In genomic region chr13:114854023-114854422, GRCm38 (mm10) we compare ENCODE assay signal across 25 mouse cellular contexts.
"Had no signal": no experiment of that assay in that cellular context is flagged by ENCODE, and none has a peak within 500 bp of the region (broad histone marks: within the 10 kb centered on the region; RNA-seq: fewer than 3 reads in every experiment).

No protein-coding gene starts in this region.

- H3K27me3 ChIP-seq: heart, embryonic 12.5 days; hindbrain, embryonic 12.5 days; intestine, embryonic 15.5 days; limb, embryonic 12.5 days; liver, embryonic 13.5 days had no signal

- H3K9me3 ChIP-seq: heart, embryonic 10.5 days; heart, embryonic 12.5 days; hindbrain, embryonic 10.5 days; hindbrain, embryonic 12.5 days; intestine, embryonic 15.5 days; limb, embryonic 10.5 days; limb, embryonic 12.5 days; liver, embryonic 13.5 days had no signal

- H3K27ac ChIP-seq: gastrocnemius, adult 2 months; heart, embryonic 10.5 days; hindbrain, embryonic 10.5 days; hindbrain, embryonic 12.5 days; hindbrain, embryonic 14.5 days; intestine, embryonic 15.5 days; layer of hippocampus, adult 2 months; left cerebral cortex, adult 2 months; limb, embryonic 10.5 days; limb, embryonic 12.5 days; liver, embryonic 13.5 days had no signal

- H3K9ac ChIP-seq: heart, embryonic 12.5 days; hindbrain, embryonic 12.5 days; hindbrain, embryonic 14.5 days; intestine, embryonic 15.5 days; limb, embryonic 12.5 days; liver, embryonic 13.5 days had no signal

- ATAC-seq: hindbrain, embryonic 16.5 days; inflammation-experienced regulatory T-cells, adult 6 months; intestine, embryonic 15.5 days; intestine, postnatal 0 days had no signal

- H3K4me2 ChIP-seq: heart, embryonic 12.5 days; hindbrain, embryonic 12.5 days; hindbrain, embryonic 14.5 days; intestine, embryonic 15.5 days; limb, embryonic 12.5 days; liver, embryonic 13.5 days had no signal

- H3K4me3 ChIP-seq: gastrocnemius, adult 2 months; heart, embryonic 10.5 days; heart, embryonic 12.5 days; hindbrain, embryonic 10.5 days; hindbrain, embryonic 12.5 days; intestine, embryonic 15.5 days; layer of hippocampus, adult 2 months; left cerebral cortex, adult 2 months; limb, embryonic 10.5 days; limb, embryonic 12.5 days; liver, embryonic 13.5 days had no signal

- H3K36me3 ChIP-seq: heart, embryonic 10.5 days; heart, embryonic 12.5 days; hindbrain, embryonic 10.5 days; hindbrain, embryonic 12.5 days; intestine, embryonic 15.5 days; limb, embryonic 10.5 days; limb, embryonic 12.5 days; liver, embryonic 13.5 days had no signal

- H3K4me1 ChIP-seq: heart, embryonic 12.5 days; intestine, embryonic 15.5 days; limb, embryonic 10.5 days; limb, embryonic 12.5 days; liver, embryonic 13.5 days had no signal

- DNase-seq: gastrocnemius, adult 2 months; gastrocnemius, postnatal 10 days; gastrocnemius, postnatal 25 days; heart, adult 18-20 months; heart, postnatal 10 days; heart, postnatal 4 days; kidney, adult 18-20 months; kidney, adult 8-10 months; kidney, postnatal 10 days; kidney, postnatal 25 days; kidney, postnatal 4 days; liver, embryonic 13.5 days had no signal
